ENCODE assay signal across 8 mouse cellular contexts in the genomic region with DNA sequence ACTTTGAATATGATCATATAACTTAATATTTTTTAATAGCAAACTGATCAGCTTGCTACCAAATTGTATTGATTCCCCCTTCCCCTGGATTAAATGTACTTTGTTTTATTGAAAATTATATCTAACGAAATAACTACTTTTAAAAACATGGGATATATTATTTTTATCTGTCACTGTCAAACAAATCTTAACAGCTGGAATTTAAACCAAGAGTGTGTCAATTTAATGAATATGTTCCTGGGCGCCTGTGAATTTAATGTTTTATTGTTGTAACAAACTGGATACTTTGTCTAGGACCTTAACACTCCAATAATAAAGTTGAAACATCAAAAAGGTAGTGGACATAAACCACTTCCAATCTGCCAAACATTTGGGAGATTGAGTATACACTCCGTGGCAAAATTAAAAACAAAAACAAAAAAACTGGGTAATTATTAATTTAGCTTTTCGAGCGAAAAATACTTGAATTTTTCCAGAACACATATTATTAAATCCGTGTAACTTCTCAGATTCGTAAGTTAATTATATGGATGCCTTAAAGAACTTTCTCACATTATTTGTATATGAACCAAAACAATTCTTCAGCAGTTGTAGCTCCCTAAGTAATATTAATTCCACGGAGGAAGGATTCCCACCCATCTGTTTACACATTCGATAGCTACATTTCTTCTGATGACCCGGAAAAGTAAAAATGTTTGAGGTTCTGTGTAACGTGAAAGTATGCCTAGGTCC. TPM values are rescaled to one million over a fixed set of nuclear protein-coding genes. Genes with fewer than 3 reads are reported as not detected.
DNase-seq lines count a peak whose midpoint lies in the region; ATAC-seq and TF ChIP-seq lines count a peak whose summit lies in the region.

No protein-coding gene starts in this region.

- H3K9me3 ChIP-seq in lung, postnatal 0 days (ENCODE audit: low read length) = no peaks in the 10 kb centered on the region
- no peaks in the 10 kb centered on the region for H3K9me3 ChIP-seq in forebrain, embryonic 10.5 days
- H3K9me3 ChIP-seq in intestine, postnatal 0 days (ENCODE audit: control insufficient read depth) = no peaks in the 10 kb centered on the region
- H3K9me3 ChIP-seq in neural tube, embryonic 14.5 days (ENCODE audit: control insufficient read depth, low read length) = no peaks in the 10 kb centered on the region

- TF ChIP-seq EP300 in lung, postnatal 0 days (IDR thresholded peaks at IDR 0.05) = no peak

- no peak for DNase-seq in lung, postnatal 0 days (ENCODE audit: low spot score)
- no peak for DNase-seq in lung, adult 2 months
- no peak for DNase-seq in forebrain, embryonic 10.5 days (ENCODE audit: extremely low spot score, low spot score)
- no peak for DNase-seq in cerebellum, adult 9-10 months
- no peak for DNase-seq in right cerebral cortex, postnatal 14 days
- DNase-seq in cerebellum, adult 11-12 months = no peak

- no peaks in the 10 kb centered on the region for H3K36me3 ChIP-seq in lung, postnatal 0 days (ENCODE audit: insufficient read depth, low read length)
- H3K36me3 ChIP-seq in forebrain, embryonic 10.5 days (replicated peaks) = no peaks in the 10 kb centered on the region
- H3K36me3 ChIP-seq in intestine, postnatal 0 days (ENCODE audit: control insufficient read depth, insufficient read depth) = no peaks in the 10 kb centered on the region
- no peaks in the 10 kb centered on the region for H3K36me3 ChIP-seq in neural tube, embryonic 14.5 days (ENCODE audit: control insufficient read depth, insufficient read depth, low read length)

- WGBS in lung, postnatal 0 days = 10% methylated on average over 11 of the region's 11 CpGs
- 19% methylated on average over 11 of the region's 11 CpGs for WGBS in lung, adult 2 months
- WGBS in forebrain, embryonic 10.5 days = 3% methylated on average over 11 of the region's 11 CpGs
- 7% methylated on average over 11 of the region's 11 CpGs for WGBS in intestine, postnatal 0 days
- WGBS in neural tube, embryonic 14.5 days = 2% methylated on average over 11 of the region's 11 CpGs

- no peak for ATAC-seq in lung, postnatal 0 days
- ATAC-seq in intestine, postnatal 0 days = no peak
- ATAC-seq in neural tube, embryonic 14.5 days (ENCODE audit: low read depth) = no peak

- H3K27me3 ChIP-seq in lung, postnatal 0 days (replicated peaks; ENCODE audit: insufficient read depth, low read length) = peaks cover 13% of the 10 kb centered on the region; the same call in 1 of the 2 replicates
- H3K27me3 ChIP-seq in forebrain, embryonic 10.5 days (ENCODE audit: poor library complexity, severe bottlenecking) = no peaks in the 10 kb centered on the region
- no peaks in the 10 kb centered on the region for H3K27me3 ChIP-seq in intestine, postnatal 0 days (replicated peaks; ENCODE audit: control insufficient read depth, insufficient read depth, low read length)
- no peaks in the 10 kb centered on the region for H3K27me3 ChIP-seq in neural tube, embryonic 14.5 days (ENCODE audit: control insufficient read depth, insufficient read depth, low read length)

- TF ChIP-seq POLR2A in lung, adult 2 months (IDR thresholded peaks at IDR 0.05; ENCODE audit: borderline replicate concordance, extremely low read depth, low read depth, low read length) = no peak

- peak overlapping the region; percentile 48 for H3K4me3 ChIP-seq in lung, postnatal 0 days (ENCODE audit: low read depth, low read length)
- H3K4me3 ChIP-seq in lung, adult 2 months (replicated peaks; ENCODE audit: extremely low read depth, low read depth, low read length) = no peak overlapping the region
- H3K4me3 ChIP-seq in forebrain, embryonic 10.5 days = peak overlapping the region; percentile 99
- H3K4me3 ChIP-seq in intestine, postnatal 0 days (ENCODE audit: low read depth, low read length) = peak overlapping the region; percentile 60
- peak overlapping the region; percentile 56 for H3K4me3 ChIP-seq in neural tube, embryonic 14.5 days (ENCODE audit: low read depth, low read length)

- H3K4me2 ChIP-seq in lung, postnatal 0 days (replicated peaks; ENCODE audit: low read depth, low read length) = peak overlapping the region; percentile 77
- peak overlapping the region; percentile 86 for H3K4me2 ChIP-seq in intestine, postnatal 0 days (replicated peaks; ENCODE audit: low read depth)
- H3K4me2 ChIP-seq in neural tube, embryonic 14.5 days (ENCODE audit: low read depth, low read length) = peak overlapping the region; percentile 73

- H3K27ac ChIP-seq in lung, postnatal 0 days (ENCODE audit: low read length) = peak overlapping the region; percentile 82
- peak overlapping the region; percentile 100 for H3K27ac ChIP-seq in forebrain, embryonic 10.5 days
- H3K27ac ChIP-seq in intestine, postnatal 0 days (ENCODE audit: low read depth, low read length) = peak overlapping the region; percentile 93
- peak overlapping the region; percentile 80 for H3K27ac ChIP-seq in neural tube, embryonic 14.5 days (ENCODE audit: low read depth, low read length)

- TF ChIP-seq CTCF in lung, postnatal 0 days (IDR thresholded peaks at IDR 0.05) = no peak
- no peak for TF ChIP-seq CTCF in lung, adult 2 months (IDR thresholded peaks at IDR 0.05; ENCODE audit: insufficient read depth, low read length)
- no peak for TF ChIP-seq CTCF in intestine, postnatal 0 days (IDR thresholded peaks at IDR 0.05; ENCODE audit: low read depth)

- peak overlapping the region; percentile 52 for H3K9ac ChIP-seq in lung, postnatal 0 days (replicated peaks; ENCODE audit: low read depth)
- H3K9ac ChIP-seq in intestine, postnatal 0 days (ENCODE audit: low read depth, low read length) = peak overlapping the region; percentile 72
- H3K9ac ChIP-seq in neural tube, embryonic 14.5 days (replicated peaks; ENCODE audit: low read depth, low read length) = peak overlapping the region; percentile 55

- no peaks in the 10 kb centered on the region; the same call in 1 of the 2 replicates for H3K4me1 ChIP-seq in lung, postnatal 0 days (ENCODE audit: insufficient read depth, low read depth, low read length)
- peaks cover 10% of the 10 kb centered on the region for H3K4me1 ChIP-seq in lung, adult 2 months (ENCODE audit: control insufficient read depth, insufficient read depth, low read length)
- peaks cover 46% of the 10 kb centered on the region for H3K4me1 ChIP-seq in forebrain, embryonic 10.5 days
- 0 out of 2 replicates have a peak, but pooled peaks cover 2% of the 10 kb centered on the region for H3K4me1 ChIP-seq in intestine, postnatal 0 days (replicated peaks; ENCODE audit: control insufficient read depth, insufficient read depth, low read length)
- peaks cover 18% of the 10 kb centered on the region for H3K4me1 ChIP-seq in neural tube, embryonic 14.5 days (ENCODE audit: control insufficient read depth, insufficient read depth, low read length)

RNA-seq across cellular contexts. Expression of gene Igf2bp3, which starts 2.2 kb away (rescaled TPM):
- polyA plus RNA-seq in lung, postnatal 0 days (2015; fragmentation: Nextera tagmentation; extraction: Ambion mirVana) = 20.8 and 23.7 TPM in 2 replicates
- 0.03 and 0.07 TPM in 2 replicates for polyA plus RNA-seq in lung, adult 2 months (2012; rRNA removed)
- polyA plus RNA-seq in forebrain, embryonic 10.5 days (2016; fragmentation: Nextera tagmentation; extraction: Ambion mirVana) = 128 and 141 TPM in 2 replicates
- polyA plus RNA-seq in intestine, postnatal 0 days (2015; fragmentation: Nextera tagmentation; extraction: Ambion mirVana) = 54.7 and 56.3 TPM in 2 replicates
- 26.9 and 34.7 TPM in 2 replicates for polyA plus RNA-seq in neural tube, embryonic 14.5 days (2014; fragmentation: Nextera tagmentation; extraction: Ambion mirVana)

RNA-seq across cellular contexts. Expression of gene Tra2a, which starts 46.9 kb away (rescaled TPM):
- 45.3 and 72.6 TPM in 2 replicates for polyA plus RNA-seq in lung, postnatal 0 days (2015; fragmentation: Nextera tagmentation; extraction: Ambion mirVana)
- polyA plus RNA-seq in lung, adult 2 months (2012; rRNA removed) = 30.8 and 41.0 TPM in 2 replicates
- polyA plus RNA-seq in forebrain, embryonic 10.5 days (2016; fragmentation: Nextera tagmentation; extraction: Ambion mirVana) = 126 and 127 TPM in 2 replicates
- 30.2 and 30.5 TPM in 2 replicates for polyA plus RNA-seq in intestine, postnatal 0 days (2015; fragmentation: Nextera tagmentation; extraction: Ambion mirVana)
- 50.6 and 64.2 TPM in 2 replicates for polyA plus RNA-seq in neural tube, embryonic 14.5 days (2014; fragmentation: Nextera tagmentation; extraction: Ambion mirVana)

Comparison
In these comparisons a context has a peak if more than half of its experiments do, and no peak if none do; other contexts are left out.
1. RNA of gene Igf2bp3, which starts 2.2 kb away (polyA plus RNA-seq): 128 to 141 TPM in forebrain, embryonic 10.5 days, 54.7 to 56.3 TPM in intestine, postnatal 0 days, 26.9 to 34.7 TPM in neural tube, embryonic 14.5 days and 20.8 to 23.7 TPM in lung, postnatal 0 days; 0.03 to 0.07 TPM in lung, adult 2 months; every median in the first group is over 10 times any median in the second.
2. Peak in every context shown above with its lines, with median percentiles within 50 percentile points of each other: H3K27ac ChIP-seq, H3K4me2 ChIP-seq and H3K9ac ChIP-seq.